11 mouse cellular contexts compared by ENCODE assay signal in the genomic region with DNA sequence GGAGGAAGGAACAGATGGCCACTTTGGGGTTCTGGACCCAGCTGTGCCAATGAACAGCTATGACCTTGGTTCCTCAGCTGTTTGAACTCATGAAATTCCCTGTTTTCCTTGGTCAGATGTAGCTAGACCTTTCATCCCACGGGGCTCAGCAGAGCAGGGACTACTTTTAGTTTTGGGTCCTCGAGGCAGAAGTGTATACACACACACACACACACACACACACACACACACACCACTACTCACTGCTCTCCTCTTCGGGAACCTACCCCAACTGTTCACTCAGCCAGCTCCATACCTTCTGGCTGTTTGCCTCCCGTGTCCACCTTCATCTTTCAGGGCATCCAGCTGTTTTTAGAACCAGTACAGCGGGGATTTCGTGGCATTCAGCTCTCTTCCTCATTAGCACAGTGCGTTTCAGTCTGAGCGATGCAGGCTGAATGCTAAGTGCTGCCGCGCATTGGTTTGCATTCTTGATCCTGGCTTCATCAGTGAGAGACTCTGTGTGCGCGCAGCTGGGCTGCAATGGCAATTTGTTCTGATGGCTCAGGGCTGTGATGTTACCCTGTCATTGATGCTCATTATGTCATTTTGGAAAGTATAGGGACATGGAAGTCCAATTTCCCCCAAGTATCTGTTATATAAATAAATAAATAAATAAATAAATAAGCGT.
DNase-seq lines count a peak whose midpoint lies in the region; ATAC-seq lines count a peak whose summit lies in the region.
"Had no signal": no experiment of that assay in that cellular context is flagged by ENCODE, and none has a peak within 500 bp of the region (broad histone marks: within the 10 kb centered on the region; RNA-seq: fewer than 3 reads in every experiment).

No protein-coding gene starts in this region.

- no peaks in the 10 kb centered on the region for H3K9me3 ChIP-seq in neural tube, embryonic 11.5 days (ENCODE audit: control insufficient read depth, low read length)
- no peaks in the 10 kb centered on the region for H3K9me3 ChIP-seq in midbrain, embryonic 15.5 days
- no peaks in the 10 kb centered on the region for H3K9me3 ChIP-seq in kidney, embryonic 16.5 days (ENCODE audit: low read length)

- ATAC-seq in neural tube, embryonic 11.5 days (ENCODE audit: insufficient read depth, low FRiP score, low TSS enrichment): no peak
- peak; percentile 85 for ATAC-seq in midbrain, embryonic 15.5 days (replicated peaks)
- ATAC-seq in kidney, embryonic 16.5 days (ENCODE audit: low FRiP score, low TSS enrichment): no peak

- H3K36me3 ChIP-seq in neural tube, embryonic 11.5 days (ENCODE audit: control insufficient read depth, insufficient read depth, low read length): no peaks in the 10 kb centered on the region
- no peaks in the 10 kb centered on the region for H3K36me3 ChIP-seq in midbrain, embryonic 15.5 days (replicated peaks)
- no peaks in the 10 kb centered on the region for H3K36me3 ChIP-seq in kidney, embryonic 16.5 days (ENCODE audit: insufficient read depth, low read length)

- H3K4me3 ChIP-seq in neural tube, embryonic 11.5 days (ENCODE audit: low read depth, low read length): no peak overlapping the region
- no peak overlapping the region for H3K4me3 ChIP-seq in midbrain, embryonic 15.5 days
- H3K4me3 ChIP-seq in kidney, embryonic 16.5 days (ENCODE audit: low read length): no peak overlapping the region
- H3K4me3 ChIP-seq: megakaryocyte, embryonic 14.5 days had no signal

- peak; percentile 49 for DNase-seq in neural tube, embryonic 11.5 days (ENCODE audit: low spot score)
- DNase-seq in neural tube, embryonic 10.5 days (ENCODE audit: extremely low spot score, low spot score): no peak
- DNase-seq in layer of hippocampus, adult 9-11 months: peak; percentile 53
- DNase-seq in B cell, adult 2 months: no peak
- no peak for DNase-seq in heart, adult 9 months (ENCODE audit: low spot score in 2 of 2)
- DNase-seq in kidney, adult 18-20 months: no peak

- 71% methylated on average over 12 of the region's 13 CpGs for WGBS in neural tube, embryonic 11.5 days
- 28% methylated on average over 13 of the region's 13 CpGs for WGBS in midbrain, embryonic 15.5 days
- WGBS in kidney, embryonic 16.5 days: 85% methylated on average over 13 of the region's 13 CpGs

- no peaks in the 10 kb centered on the region for H3K27me3 ChIP-seq in neural tube, embryonic 11.5 days (ENCODE audit: control insufficient read depth, insufficient read depth, low read length)
- no peaks in the 10 kb centered on the region for H3K27me3 ChIP-seq in midbrain, embryonic 15.5 days (replicated peaks)
- H3K27me3 ChIP-seq in kidney, embryonic 16.5 days (ENCODE audit: insufficient read depth, low read length): no peaks in the 10 kb centered on the region
- H3K27me3 ChIP-seq: megakaryocyte, embryonic 14.5 days had no signal

- no peak overlapping the region for H3K9ac ChIP-seq in neural tube, embryonic 11.5 days (ENCODE audit: low read length)
- H3K9ac ChIP-seq in midbrain, embryonic 15.5 days: no peak overlapping the region
- H3K9ac ChIP-seq in kidney, embryonic 16.5 days (replicated peaks; ENCODE audit: low read length): no peak overlapping the region

- H3K27ac ChIP-seq in neural tube, embryonic 11.5 days (ENCODE audit: low read depth, low read length): no peak overlapping the region
- peak overlapping the region; percentile 66 for H3K27ac ChIP-seq in midbrain, embryonic 15.5 days
- H3K27ac ChIP-seq in kidney, embryonic 16.5 days (ENCODE audit: low read length): no peak overlapping the region

- H3K4me2 ChIP-seq in neural tube, embryonic 11.5 days (ENCODE audit: low read depth): no peak overlapping the region
- 0 out of 2 replicates have a peak overlapping the region, but pooled peaks have one; percentile 12 for H3K4me2 ChIP-seq in midbrain, embryonic 15.5 days
- no peak overlapping the region for H3K4me2 ChIP-seq in kidney, embryonic 16.5 days (replicated peaks; ENCODE audit: low read depth, low read length)
- H3K4me2 ChIP-seq: heart, embryonic 11.5 days; liver, embryonic 11.5 days had no signal

- H3K4me1 ChIP-seq in neural tube, embryonic 11.5 days (ENCODE audit: control insufficient read depth, insufficient read depth, low read length): no peaks in the 10 kb centered on the region
- H3K4me1 ChIP-seq in midbrain, embryonic 15.5 days: peaks cover 33% of the 10 kb centered on the region
- H3K4me1 ChIP-seq in kidney, embryonic 16.5 days (ENCODE audit: insufficient read depth, low read length): no peaks in the 10 kb centered on the region
- H3K4me1 ChIP-seq: megakaryocyte, embryonic 14.5 days had no signal

Comparison
In these comparisons a context has a peak if more than half of its experiments do, and no peak if none do; other contexts are left out.
1. DNase-seq: peak in neural tube, embryonic 11.5 days (single experiment) and layer of hippocampus, adult 9-11 months (single experiment); none in neural tube, embryonic 10.5 days (single experiment), B cell, adult 2 months (0 of 2), heart, adult 9 months (0 of 2) and kidney, adult 18-20 months (single experiment).